Mouse (Mus musculus): ENCODE measurements around the gene Btbd35f26. TPM values are rescaled to one million over a fixed set of nuclear protein-coding genes. Genes with fewer than 3 reads are reported as not detected.
"Not testable (repeated sequence)": the region's sequence is repeated elsewhere in the genome, so short reads cannot be mapped to it uniquely, and the experiment has no call there.

Gene Btbd35f26
- polyA plus RNA-seq (2015; fragmentation: Nextera tagmentation; extraction: Ambion mirVana): not detected in 2 replicates

DNA sequence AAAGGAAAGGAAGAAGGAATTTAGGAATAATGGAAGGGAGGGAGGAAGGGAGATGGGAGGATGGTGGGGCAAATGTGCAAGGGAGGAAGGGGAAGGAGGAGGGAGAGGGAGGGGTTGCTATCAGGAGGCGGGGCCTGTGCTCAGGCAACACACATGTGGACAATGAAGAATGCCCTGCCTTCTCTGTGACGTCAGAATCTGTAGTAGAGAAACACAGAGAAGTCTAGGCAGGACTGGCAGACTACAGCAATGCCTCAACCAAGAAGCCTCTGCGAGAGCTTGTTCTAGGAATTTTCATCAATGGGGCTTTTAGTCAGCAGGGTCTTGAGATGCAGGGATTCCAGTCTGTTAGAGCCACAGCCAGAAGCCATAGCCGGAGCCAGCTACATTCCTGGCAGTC lies at the start of gene Btbd35f26:
Btbd35f26 (plus strand) TSS at position 301 of the 400 bp plus-strand sequence.
- H3K4me1 ChIP-seq (replicated peaks); H3K36me3 ChIP-seq; ATAC-seq (ENCODE audit: low read depth); H3K9ac ChIP-seq; DNase-seq; H3K27ac ChIP-seq; H3K27me3 ChIP-seq; H3K9me3 ChIP-seq (replicated peaks); H3K4me3 ChIP-seq (replicated peaks); H3K4me2 ChIP-seq: not testable (repeated sequence)
- WGBS (ENCODE audit: insufficient replicate concordance): no CpG with 5 or more reads among the region's 4 CpGs

DNA sequence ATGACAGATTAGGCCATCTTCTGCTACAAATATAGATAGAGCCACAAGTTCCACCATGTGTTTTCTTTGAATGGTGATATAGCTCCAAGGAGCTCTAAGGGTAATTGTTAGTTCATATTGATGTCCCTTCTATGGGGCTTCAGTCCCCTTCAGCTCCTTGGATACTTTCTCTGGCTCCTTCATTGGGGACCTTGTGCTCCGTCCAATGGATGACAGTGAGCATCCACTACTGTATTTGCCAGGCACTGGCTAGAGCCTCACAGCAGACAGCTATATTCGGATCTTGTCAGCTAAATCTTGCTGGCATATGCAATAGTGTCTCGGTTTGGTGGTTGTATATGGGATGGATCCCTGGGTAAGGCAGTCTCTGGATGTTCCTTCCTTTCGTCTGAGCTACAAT lies 5.7 kb downstream of the Btbd35f26 start:
- not testable (repeated sequence) for H3K27me3 ChIP-seq; ATAC-seq (ENCODE audit: low read depth); H3K4me1 ChIP-seq (replicated peaks); H3K9ac ChIP-seq; H3K9me3 ChIP-seq (replicated peaks); H3K4me3 ChIP-seq (replicated peaks); H3K36me3 ChIP-seq; H3K27ac ChIP-seq; DNase-seq; H3K4me2 ChIP-seq
- 63% methylated on average over 2 of the region's 4 CpGs for WGBS (ENCODE audit: insufficient replicate concordance)

DNA sequence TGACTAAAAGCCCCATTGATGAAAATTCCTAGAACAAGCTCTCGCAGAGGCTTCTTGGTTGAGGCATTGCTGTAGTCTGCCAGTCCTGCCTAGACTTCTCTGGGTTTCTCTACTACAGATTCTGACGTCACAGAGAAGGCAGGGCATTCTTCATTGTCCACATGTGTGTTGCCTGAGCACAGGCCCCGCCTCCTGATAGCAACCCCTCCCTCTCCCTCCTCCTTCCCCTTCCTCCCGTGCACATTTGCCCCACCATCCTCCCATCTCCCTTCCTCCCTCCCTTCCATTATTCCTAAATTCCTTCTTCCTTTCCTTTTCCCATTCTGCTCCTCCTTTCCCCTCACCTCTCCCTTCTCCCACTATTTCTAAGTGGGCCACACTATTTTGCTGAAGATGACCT lies 47.6 kb downstream of the Btbd35f26 start, which contains the start of gene Btbd35f19:
Btbd35f19 (minus strand) TSS at position 101 of the 400 bp plus-strand sequence.
- not testable (repeated sequence) for H3K4me3 ChIP-seq (replicated peaks); ATAC-seq (ENCODE audit: low read depth); H3K27ac ChIP-seq

More for the DNA sequence above, 47.6 kb downstream of the Btbd35f26 start, which contains the start of gene Btbd35f19:
- H3K4me2 ChIP-seq; H3K9ac ChIP-seq; H3K4me1 ChIP-seq (replicated peaks); H3K36me3 ChIP-seq; H3K9me3 ChIP-seq (replicated peaks); DNase-seq; H3K27me3 ChIP-seq: not testable (repeated sequence)
- no CpG with 5 or more reads among the region's 4 CpGs for WGBS (ENCODE audit: insufficient replicate concordance)

Other genes with a start within 250 kb of the Btbd35f26 start
- not detected in 2 replicates for gene Btbd35f29, start 218.8 kb upstream of the Btbd35f26 start, polyA plus RNA-seq (2015; fragmentation: Nextera tagmentation; extraction: Ambion mirVana)
- not detected in 2 replicates for gene Spin2f, start 82.6 kb upstream of the Btbd35f26 start, polyA plus RNA-seq (2015; fragmentation: Nextera tagmentation; extraction: Ambion mirVana)
- gene Btbd35f19, start 47.5 kb downstream of the Btbd35f26 start, polyA plus RNA-seq (2015; fragmentation: Nextera tagmentation; extraction: Ambion mirVana): not detected in 2 replicates
- not detected in 2 replicates for gene Gm21883, start 237.8 kb downstream of the Btbd35f26 start, polyA plus RNA-seq (2015; fragmentation: Nextera tagmentation; extraction: Ambion mirVana)